Mouse (Mus musculus) liver, embryonic 14.5 days (tissue): Measurements from ENCODE around the gene Hspa1b. TPM values are rescaled to one million over a fixed set of nuclear protein-coding genes. Genes with fewer than 3 reads are reported as not detected.
"Not testable (repeated sequence)": the region's sequence is repeated elsewhere in the genome, so short reads cannot be mapped to it uniquely, and the experiment has no call there.

Experiments
- ATAC-seq: fragments of 200-750 bp; cut with Nextera tagmentation; 2 replicates; pipeline ENCODE4 v1.8.0; 2017; ENCODE audit warnings: moderate number of reproducible peaks, mild to moderate bottlenecking, moderate library complexity; ENCODE audit not compliant: insufficient read depth
- DNase-seq, 3 experiments: peaks; one replicate each; pipeline ENCODE4 v3.0.0-alpha.2; 2012 to 2013; ENCODE audit warnings: low read depth in 3 of 3, low spot score in 3 of 3
- H3K27ac ChIP-seq: fragments of 300-500 bp; sonication (generic); 2 replicates; pipeline ENCODE4 v1.5.1; 2014; ENCODE audit warnings: moderate library complexity, mild to moderate bottlenecking, control low read depth, inconsistent platforms
- H3K27me3 ChIP-seq: fragments of 300-500 bp; sonication (generic); 2 replicates; pipeline ENCODE4 v1.6.1; 2014; ENCODE audit warnings: mild to moderate bottlenecking, low read length, moderate library complexity; ENCODE audit not compliant: control insufficient read depth, insufficient read depth
- H3K36me3 ChIP-seq: fragments of 300-500 bp; sonication (generic); replicated peaks from 2 replicates; pipeline ENCODE4 v1.6.1; 2014; ENCODE audit warnings: low read depth; ENCODE audit not compliant: control insufficient read depth, insufficient read depth
- H3K4me1 ChIP-seq, 2 experiments: fragments of 200-500 bp in 1 of 2; fragments of 300-500 bp in 1 of 2; sonication (generic) in 1 of 2; replicated peaks; 2 replicates each; pipeline ENCODE4 v1.6.1; 2012 to 2014; ENCODE audit warnings: antibody characterized with exemption in 1 of 2, inconsistent platforms in 1 of 2, low read length in 1 of 2; ENCODE audit not compliant: control insufficient read depth in 2 of 2, insufficient read depth in 2 of 2
- H3K4me2 ChIP-seq: fragments of 300-500 bp; sonication (generic); 2 replicates; pipeline ENCODE4 v1.6.1; 2014; ENCODE audit warnings: low read depth, mild to moderate bottlenecking, control low read depth, moderate library complexity
- H3K4me3 ChIP-seq, 2 experiments: fragments of 200-500 bp in 1 of 2; fragments of 300-500 bp in 1 of 2; sonication (generic) in 1 of 2; 2 replicates each; pipeline ENCODE4 v1.5.1; 2012 to 2014; ENCODE audit warnings: low read depth in 2 of 2, low read length in 2 of 2, mild to moderate bottlenecking in 2 of 2, control low read depth in 1 of 2, inconsistent platforms in 1 of 2, moderate library complexity in 1 of 2; ENCODE audit not compliant: insufficient read depth in 1 of 2
- H3K9ac ChIP-seq: fragments of 300-500 bp; sonication (generic); replicated peaks from 2 replicates; pipeline ENCODE4 v1.6.1; 2014; ENCODE audit warnings: mild to moderate bottlenecking, control low read depth, moderate library complexity
- H3K9me3 ChIP-seq: fragments of 300-500 bp; sonication (generic); 2 replicates; pipeline ENCODE4 v1.6.1; 2016; ENCODE audit warnings: low read length, mixed read lengths; ENCODE audit not compliant: control insufficient read depth
- CTCF ChIP-seq: IDR thresholded peaks from 2 replicates; pipeline ENCODE4 v1.5.1; 2016; ENCODE audit warnings: antibody characterized with exemption, low read depth, control low read depth
- EP300 ChIP-seq: IDR thresholded peaks from 2 replicates; pipeline ENCODE4 v1.6.1; 2016; ENCODE audit warnings: antibody characterized with exemption, low read depth
- WGBS: fragments of 180-500 bp; shearing (Covaris S2); extraction: QIAGEN DNeasy Blood & Tissue Kit; methylation state at CpG from one replicate; pipeline ENCODE4 v1.1.7; 2014; ENCODE audit not compliant: insufficient replicate concordance; 5-methylcytosine and 5-hydroxymethylcytosine counted together
- polyA plus RNA-seq, 2 experiments: library from polyadenylated mRNA; depleted of rRNA in 1 of 2; stranded (reverse) in 1 of 2; unstranded in 1 of 2; fragments of >200 nt; fragmentation: Nextera tagmentation in 1 of 2; extraction: Ambion mirVana in 1 of 2; gene quantifications; 2 replicates each; pipeline versions ENCODE4 v1.2.1 to v1.2.3; 2012 to 2014

Gene Hspa1b
- polyA plus RNA-seq, 2 experiments: 1.5 TPM; not detected in 1

- Histone ChIP-seq H3K27ac (peak overlapping the region; percentile 93), H3K9me3 (no peaks in the 10 kb centered on the region), H3K9ac (peak overlapping the region; percentile 93), H3K27me3 (no peaks in the 10 kb centered on the region), H3K36me3 (peaks cover 23% of the 10 kb centered on the region), H3K4me1 (peaks cover 30 to 40% of the 10 kb centered on the region in 2 experiments), H3K4me3 (peak overlapping the region; percentile 89 to 95), H3K4me2 (peak overlapping the region; percentile 88)
- DNase-seq (no peak), ATAC-seq (no peak)
- 68% methylated on average over 15 of the region's 15 CpGs for WGBS
- TF ChIP-seq EP300: no peak
- peak; percentile 22; the same call in 1 of the 2 replicates for TF ChIP-seq CTCF
Measured at GRCm38 (mm10) chr17:34998526-34999430, 39.7 kb upstream of the Hspa1b start.

DNA sequence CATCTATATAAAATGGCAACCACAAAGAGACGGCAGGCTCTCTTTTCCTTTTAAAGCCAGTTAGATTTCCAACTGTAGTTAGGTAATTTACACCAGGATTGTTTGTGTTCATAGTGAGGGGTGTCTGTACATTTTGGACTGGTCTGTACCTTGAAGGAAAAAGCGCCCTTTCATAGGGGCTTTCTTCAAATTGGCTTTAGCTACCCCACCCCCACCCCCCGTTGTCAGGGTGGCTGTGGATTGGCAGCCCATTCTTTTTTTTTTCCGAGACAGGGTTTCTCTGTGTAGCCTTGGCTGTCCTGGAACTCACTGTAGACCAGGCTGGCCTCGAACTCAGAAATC is 38.1 kb upstream of the Hspa1b start:
- Histone ChIP-seq H3K27me3 (no peaks in the 10 kb centered on the region), H3K27ac (peak overlapping the region; percentile 3; the same call in 1 of the 2 replicates), H3K4me3 (peak overlapping the region; percentile 89 to 95), H3K36me3 (peaks cover 23% of the 10 kb centered on the region), H3K9me3 (no peaks in the 10 kb centered on the region), H3K9ac (peak overlapping the region; percentile 93), H3K4me2 (peak overlapping the region; percentile 88), H3K4me1 (peaks cover 21 to 26% of the 10 kb centered on the region in 2 experiments)
- ATAC-seq (no peak), DNase-seq (no peak)
- TF ChIP-seq EP300: no peak
- TF ChIP-seq CTCF: no peak
- 59% methylated on average over 5 of the region's 5 CpGs for WGBS

- ATAC-seq (no peak), DNase-seq (peak in 1 of 3 experiments; percentile 48)
- no peaks in the 10 kb centered on the region for H3K27me3 ChIP-seq
- H3K4me1 ChIP-seq: peaks cover 21 to 26% of the 10 kb centered on the region in 2 experiments
- peak overlapping the region; percentile 93 for H3K9ac ChIP-seq
- 58% methylated on average over 12 of the region's 14 CpGs for WGBS
- H3K9me3 ChIP-seq: no peaks in the 10 kb centered on the region
- peak overlapping the region; percentile 88 for H3K4me2 ChIP-seq
- H3K36me3 ChIP-seq: peaks cover 23% of the 10 kb centered on the region
- peak overlapping the region; percentile 1; the same call in 1 of the 2 replicates for H3K27ac ChIP-seq
- peak overlapping the region; percentile 50 to 89 for H3K4me3 ChIP-seq
- TF ChIP-seq EP300 (no peak), CTCF (no peak)
Measured at GRCm38 (mm10) chr17:34996411-34997141, 37.5 kb upstream of the Hspa1b start.

DNA sequence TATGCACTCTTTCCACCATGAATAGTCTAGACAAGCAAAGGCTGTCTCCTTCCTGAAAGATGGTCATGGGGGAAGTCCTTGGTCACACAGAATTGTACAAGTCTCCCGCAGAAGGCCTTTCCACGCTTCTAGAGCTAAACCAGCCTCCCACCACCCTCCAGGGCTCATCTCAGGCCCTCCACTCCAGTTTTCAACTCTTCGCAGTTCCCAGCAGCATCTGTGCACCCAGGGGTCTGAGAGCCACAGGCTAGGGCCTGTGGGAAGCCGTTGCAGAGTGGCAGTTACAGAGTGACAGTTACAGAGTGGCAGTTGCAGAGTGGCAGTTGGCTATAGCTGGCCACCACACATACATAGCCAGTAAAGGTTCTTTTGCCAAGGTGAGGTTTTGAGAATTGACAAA is 36.9 kb upstream of the Hspa1b start:
- Histone ChIP-seq H3K4me2 (peak overlapping the region; percentile 36; the same call in 1 of the 2 replicates), H3K4me3 (peak overlapping the region in 1 of 2 experiments; percentile 10; a peak in 1 of 4 replicates), H3K4me1 (peaks cover 21 to 26% of the 10 kb centered on the region in 2 experiments), H3K27ac (peak overlapping the region; percentile 39), H3K36me3 (peaks cover 23% of the 10 kb centered on the region)
- H3K9me3 ChIP-seq, H3K9ac ChIP-seq, H3K27me3 ChIP-seq, ATAC-seq, DNase-seq: not testable (repeated sequence)
- WGBS: 79% methylated on average over 4 of the region's 4 CpGs

DNA sequence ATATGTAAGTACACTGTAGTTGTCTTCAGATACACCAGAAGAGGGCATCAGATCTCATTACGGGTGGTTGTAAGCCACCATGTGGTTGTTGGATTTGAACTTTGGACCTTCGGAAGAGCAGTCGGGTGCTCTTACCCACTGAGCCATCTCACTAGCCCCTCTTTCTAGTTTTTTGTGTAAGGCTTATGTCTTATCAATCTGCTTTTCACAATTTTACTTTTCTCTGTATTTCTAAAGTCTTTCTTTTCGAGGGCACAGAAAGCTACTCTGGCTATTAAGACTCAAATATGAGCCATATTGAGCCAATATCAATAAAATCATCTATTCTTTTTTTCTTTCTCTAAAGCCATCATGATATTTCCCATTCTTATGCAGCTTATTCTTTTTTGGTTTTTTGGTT is 36.2 kb upstream of the Hspa1b start:
- H3K9ac ChIP-seq, H3K9me3 ChIP-seq, DNase-seq, ATAC-seq, H3K27me3 ChIP-seq, H3K27ac ChIP-seq, H3K4me2 ChIP-seq, H3K4me3 ChIP-seq: not testable (repeated sequence)
- H3K4me1 ChIP-seq: peaks cover 21 to 26% of the 10 kb centered on the region in 2 experiments
- 79% methylated on average over 4 of the region's 4 CpGs for WGBS
- H3K36me3 ChIP-seq: peaks cover 23% of the 10 kb centered on the region
